Mouse (Mus musculus) forebrain, embryonic 16.5 days (tissue): ENCODE measurements at regions not wholly inside any gene's neighbourhood (a gene's known extent, or its start where the extent isn't known, plus 50 kb on each side); places are given as distances from the start of the nearest gene placed in this dataset.
A peak's percentile ranks its signal among the peaks of the same experiment; 100 is the strongest.

ENCODE experiments used
- ATAC-seq: fragments of 200-750 bp; cut with Nextera tagmentation; 2 replicates; pipeline ENCODE4 v1.8.0; 2017; ENCODE audit warnings: mild to moderate bottlenecking, moderate library complexity
- H3K27ac ChIP-seq: fragments of 300-500 bp; sonication (generic); 2 replicates; pipeline ENCODE4 v1.5.1; 2014; ENCODE audit warnings: low read length, control low read depth
- H3K27me3 ChIP-seq: fragments of 300-500 bp; sonication (generic); replicated peaks from 2 replicates; pipeline ENCODE4 v1.6.1; 2014; ENCODE audit warnings: low read length; ENCODE audit not compliant: control insufficient read depth, insufficient read depth
- H3K36me3 ChIP-seq: fragments of 300-500 bp; sonication (generic); 2 replicates; pipeline ENCODE4 v1.6.1; 2014; ENCODE audit not compliant: control insufficient read depth, insufficient read depth
- H3K4me1 ChIP-seq: fragments of 300-500 bp; sonication (generic); replicated peaks from 2 replicates; pipeline ENCODE4 v1.6.1; 2014; ENCODE audit warnings: low read length; ENCODE audit not compliant: control insufficient read depth, insufficient read depth
- H3K4me2 ChIP-seq: fragments of 300-500 bp; sonication (generic); 2 replicates; pipeline ENCODE4 v1.6.1; 2014; ENCODE audit warnings: mild to moderate bottlenecking, low read length, control low read depth
- H3K4me3 ChIP-seq: fragments of 300-500 bp; sonication (generic); replicated peaks from 2 replicates; pipeline ENCODE4 v1.5.1; 2014; ENCODE audit warnings: mild to moderate bottlenecking, low read length, control low read depth
- H3K9ac ChIP-seq: fragments of 300-500 bp; sonication (generic); replicated peaks from 2 replicates; pipeline ENCODE4 v1.6.1; 2014; ENCODE audit warnings: low read depth, low read length, control low read depth
- H3K9me3 ChIP-seq: fragments of 300-500 bp; sonication (generic); 2 replicates; pipeline ENCODE4 v1.6.1; 2016; ENCODE audit warnings: low read length; ENCODE audit not compliant: control insufficient read depth
- WGBS: fragments of 180-500 bp; shearing (Covaris S2); extraction: QIAGEN DNeasy Blood & Tissue Kit; methylation state at CpG from one replicate; pipeline ENCODE4 v1.1.7; 2014; 5-methylcytosine and 5-hydroxymethylcytosine counted together

GRCm38 (mm10) chr3:149623851-149624532, 633.6 kb upstream of the Adgrl2 start:
- 89% methylated on average over 4 of the region's 4 CpGs for WGBS
- Histone ChIP-seq H3K4me3 (no peak overlapping the region), H3K27ac (no peak overlapping the region), H3K9me3 (no peaks in the 10 kb centered on the region), H3K4me2 (no peak overlapping the region), H3K4me1 (no peaks in the 10 kb centered on the region), H3K9ac (no peak overlapping the region), H3K27me3 (no peaks in the 10 kb centered on the region), H3K36me3 (no peaks in the 10 kb centered on the region)
- ATAC-seq, result no peak

GRCm38 (mm10) chr3:149603865-149604264, 613.5 kb upstream of the Adgrl2 start:
- 0 out of 2 replicates have a peak, but pooled peaks have one; percentile 23 for ATAC-seq

GRCm38 (mm10) chr3:149601276-149601675, 610.9 kb upstream of the Adgrl2 start:
- Histone ChIP-seq H3K9me3 (no peaks in the 10 kb centered on the region), H3K9ac (no peak overlapping the region), H3K27me3 (no peaks in the 10 kb centered on the region), H3K36me3 (no peaks in the 10 kb centered on the region), H3K4me1 (0 out of 2 replicates have a peak, but pooled peaks cover 2% of the 10 kb centered on the region), H3K4me3 (no peak overlapping the region), H3K4me2 (no peak overlapping the region), H3K27ac (no peak overlapping the region)
- WGBS, result 44% methylated on average over 5 of the region's 5 CpGs
- no peak for ATAC-seq

More at GRCm38 (mm10) chr3:149603865-149604264, 613.5 kb upstream of the Adgrl2 start:
- Histone ChIP-seq H3K4me2 (no peak overlapping the region), H3K27ac (no peak overlapping the region), H3K9me3 (no peaks in the 10 kb centered on the region), H3K4me1 (0 out of 2 replicates have a peak, but pooled peaks cover 2% of the 10 kb centered on the region), H3K9ac (no peak overlapping the region), H3K4me3 (no peak overlapping the region), H3K27me3 (no peaks in the 10 kb centered on the region), H3K36me3 (no peaks in the 10 kb centered on the region)
- WGBS, result 20% methylated on average over 5 of the region's 5 CpGs

- ATAC-seq, result no peak
- 74% methylated on average over 4 of the region's 4 CpGs for WGBS
Observed at GRCm38 (mm10) chr3:149594470-149594869, 604.1 kb upstream of the Adgrl2 start.

GRCm38 (mm10) chr3:149585769-149586168, 595.4 kb upstream of the Adgrl2 start:
- WGBS, result 18% methylated on average over 2 of the region's 2 CpGs

More at GRCm38 (mm10) chr3:149594470-149594869, 604.1 kb upstream of the Adgrl2 start:
- Histone ChIP-seq H3K4me1 (no peaks in the 10 kb centered on the region), H3K4me3 (no peak overlapping the region), H3K27ac (no peak overlapping the region), H3K4me2 (no peak overlapping the region), H3K9ac (no peak overlapping the region), H3K27me3 (no peaks in the 10 kb centered on the region), H3K36me3 (no peaks in the 10 kb centered on the region), H3K9me3 (no peaks in the 10 kb centered on the region)

GRCm38 (mm10) chr3:149581141-149581540, 590.8 kb upstream of the Adgrl2 start:
- 57% methylated on average over 3 of the region's 3 CpGs for WGBS
- Histone ChIP-seq H3K4me2 (no peak overlapping the region), H3K27ac (no peak overlapping the region), H3K4me3 (no peak overlapping the region), H3K27me3 (no peaks in the 10 kb centered on the region), H3K9ac (no peak overlapping the region), H3K4me1 (no peaks in the 10 kb centered on the region), H3K36me3 (no peaks in the 10 kb centered on the region), H3K9me3 (no peaks in the 10 kb centered on the region)
- no peak for ATAC-seq

More at GRCm38 (mm10) chr3:149585769-149586168, 595.4 kb upstream of the Adgrl2 start:
- Histone ChIP-seq H3K4me2 (no peak overlapping the region), H3K27ac (no peak overlapping the region), H3K36me3 (no peaks in the 10 kb centered on the region), H3K27me3 (no peaks in the 10 kb centered on the region), H3K4me3 (no peak overlapping the region), H3K4me1 (no peaks in the 10 kb centered on the region), H3K9ac (no peak overlapping the region), H3K9me3 (no peaks in the 10 kb centered on the region)
- ATAC-seq, result no peak

- Histone ChIP-seq H3K4me2 (no peak overlapping the region), H3K4me3 (no peak overlapping the region), H3K36me3 (no peaks in the 10 kb centered on the region), H3K9me3 (no peaks in the 10 kb centered on the region), H3K27me3 (no peaks in the 10 kb centered on the region), H3K4me1 (no peaks in the 10 kb centered on the region), H3K9ac (no peak overlapping the region), H3K27ac (no peak overlapping the region)
- WGBS, result 87% methylated on average over 3 of the region's 3 CpGs
- no peak for ATAC-seq
Observed at GRCm38 (mm10) chr3:149575678-149576077, 585.3 kb upstream of the Adgrl2 start.

GRCm38 (mm10) chr3:149566853-149567252, 576.5 kb upstream of the Adgrl2 start:
- no peaks in the 10 kb centered on the region for H3K4me1 ChIP-seq
- no peaks in the 10 kb centered on the region for H3K9me3 ChIP-seq
- ATAC-seq, result no peak
- H3K36me3 ChIP-seq, result no peaks in the 10 kb centered on the region
- no peaks in the 10 kb centered on the region for H3K27me3 ChIP-seq
- no peak overlapping the region for H3K4me2 ChIP-seq
- no peak overlapping the region for H3K9ac ChIP-seq
- H3K4me3 ChIP-seq, result no peak overlapping the region
- no peak overlapping the region for H3K27ac ChIP-seq
- 94% methylated on average over 6 of the region's 6 CpGs for WGBS

GRCm38 (mm10) chr3:149550231-149550951, 560.0 kb upstream of the Adgrl2 start:
- peak; percentile 96 for ATAC-seq
- Histone ChIP-seq H3K9ac (no peak overlapping the region), H3K4me1 (peaks cover 5% of the 10 kb centered on the region), H3K9me3 (no peaks in the 10 kb centered on the region), H3K4me3 (no peak overlapping the region), H3K36me3 (no peaks in the 10 kb centered on the region), H3K4me2 (no peak overlapping the region), H3K27me3 (no peaks in the 10 kb centered on the region), H3K27ac (no peak overlapping the region)
- 52% methylated on average over 9 of the region's 9 CpGs for WGBS
